Comparison of ENCODE assay signal across 15 mouse cellular contexts in genomic region chr1:85922127-85922864, GRCm38 (mm10). TPM values are rescaled to one million over a fixed set of nuclear protein-coding genes. Genes with fewer than 3 reads are reported as not detected.
DNase-seq lines count a peak whose midpoint lies in the region; ATAC-seq lines count a peak whose summit lies in the region.
"Had no signal": no experiment of that assay in that cellular context is flagged by ENCODE, and none has a peak within 500 bp of the region (broad histone marks: within the 10 kb centered on the region; RNA-seq: fewer than 3 reads in every experiment).

No protein-coding gene starts in this region.

- H3K27ac ChIP-seq in forebrain, embryonic 12.5 days: 0 out of 2 replicates have a peak overlapping the region, but pooled peaks have one; percentile 31
- H3K27ac ChIP-seq in forebrain, embryonic 11.5 days (ENCODE audit: low read depth, low read length): no peak overlapping the region
- peak overlapping the region; percentile 35 for H3K27ac ChIP-seq in forebrain, embryonic 15.5 days (replicated peaks)
- H3K27ac ChIP-seq in neural tube, embryonic 14.5 days (ENCODE audit: low read depth, low read length): peak overlapping the region; percentile 39; the same call in 1 of the 2 replicates
- H3K27ac ChIP-seq: embryonic facial prominence, embryonic 12.5 days; heart, adult 2 months; liver, embryonic 13.5 days had no signal

- no peak overlapping the region for H3K9ac ChIP-seq in forebrain, embryonic 12.5 days
- H3K9ac ChIP-seq in forebrain, embryonic 11.5 days (ENCODE audit: low read length): no peak overlapping the region
- no peak overlapping the region for H3K9ac ChIP-seq in forebrain, embryonic 15.5 days (replicated peaks)
- H3K9ac ChIP-seq in neural tube, embryonic 14.5 days (replicated peaks; ENCODE audit: low read depth, low read length): no peak overlapping the region
- H3K9ac ChIP-seq: embryonic facial prominence, embryonic 12.5 days; liver, embryonic 13.5 days had no signal

- DNase-seq in forebrain, embryonic 11.5 days (ENCODE audit: low spot score): no peak
- peak; percentile 14 for DNase-seq in lung, postnatal 14 days
- no peak for DNase-seq in lung, postnatal 36 days
- DNase-seq in adrenal gland, postnatal 4 days (ENCODE audit: low spot score in 2 of 2): no peak
- DNase-seq in kidney, postnatal 4 days: no peak
- DNase-seq: adrenal gland, postnatal 36 days; heart, adult 2 months; heart, postnatal 14 days; kidney, adult 11 months; liver, embryonic 13.5 days had no signal

- no peaks in the 10 kb centered on the region for H3K9me3 ChIP-seq in forebrain, embryonic 12.5 days
- no peaks in the 10 kb centered on the region for H3K9me3 ChIP-seq in forebrain, embryonic 11.5 days (ENCODE audit: control insufficient read depth, low read length)
- H3K9me3 ChIP-seq in forebrain, embryonic 15.5 days: no peaks in the 10 kb centered on the region
- no peaks in the 10 kb centered on the region for H3K9me3 ChIP-seq in neural tube, embryonic 14.5 days (ENCODE audit: control insufficient read depth, low read length)
- H3K9me3 ChIP-seq: embryonic facial prominence, embryonic 12.5 days; liver, embryonic 13.5 days had no signal

- ATAC-seq in forebrain, embryonic 12.5 days (ENCODE audit: low FRiP score): no peak
- ATAC-seq in forebrain, embryonic 11.5 days (replicated peaks; ENCODE audit: low FRiP score): no peak
- peak; percentile 51; the same call in 1 of the 2 replicates for ATAC-seq in forebrain, embryonic 15.5 days (replicated peaks)
- ATAC-seq in neural tube, embryonic 14.5 days (ENCODE audit: low read depth): peak; percentile 39; the same call in 1 of the 2 replicates

- no peak overlapping the region for H3K4me2 ChIP-seq in forebrain, embryonic 12.5 days
- no peak overlapping the region for H3K4me2 ChIP-seq in forebrain, embryonic 11.5 days (ENCODE audit: low read depth, low read length, severe bottlenecking)
- no peak overlapping the region for H3K4me2 ChIP-seq in forebrain, embryonic 15.5 days (replicated peaks)
- H3K4me2 ChIP-seq in neural tube, embryonic 14.5 days (ENCODE audit: low read depth, low read length): no peak overlapping the region
- H3K4me2 ChIP-seq: embryonic facial prominence, embryonic 12.5 days; liver, embryonic 13.5 days had no signal

- H3K27me3 ChIP-seq in forebrain, embryonic 12.5 days: no peaks in the 10 kb centered on the region
- no peaks in the 10 kb centered on the region for H3K27me3 ChIP-seq in forebrain, embryonic 11.5 days (ENCODE audit: control insufficient read depth, insufficient read depth, low read length)
- no peaks in the 10 kb centered on the region for H3K27me3 ChIP-seq in forebrain, embryonic 15.5 days
- H3K27me3 ChIP-seq in neural tube, embryonic 14.5 days (ENCODE audit: control insufficient read depth, insufficient read depth, low read length): no peaks in the 10 kb centered on the region
- H3K27me3 ChIP-seq: embryonic facial prominence, embryonic 12.5 days; liver, embryonic 13.5 days had no signal

- H3K36me3 ChIP-seq in forebrain, embryonic 12.5 days (replicated peaks): no peaks in the 10 kb centered on the region
- no peaks in the 10 kb centered on the region for H3K36me3 ChIP-seq in forebrain, embryonic 11.5 days (ENCODE audit: control insufficient read depth, insufficient read depth, low read length)
- H3K36me3 ChIP-seq in forebrain, embryonic 15.5 days: no peaks in the 10 kb centered on the region
- H3K36me3 ChIP-seq in neural tube, embryonic 14.5 days (ENCODE audit: control insufficient read depth, insufficient read depth, low read length): no peaks in the 10 kb centered on the region
- H3K36me3 ChIP-seq: embryonic facial prominence, embryonic 12.5 days; liver, embryonic 13.5 days had no signal

- 62% methylated on average over 7 of the region's 7 CpGs for WGBS in forebrain, embryonic 12.5 days
- WGBS in forebrain, embryonic 11.5 days: 70% methylated on average over 7 of the region's 7 CpGs
- WGBS in forebrain, embryonic 15.5 days: 49% methylated on average over 7 of the region's 7 CpGs
- WGBS in neural tube, embryonic 14.5 days: 56% methylated on average over 7 of the region's 7 CpGs

- H3K4me3 ChIP-seq in forebrain, embryonic 12.5 days (replicated peaks): no peak overlapping the region
- no peak overlapping the region for H3K4me3 ChIP-seq in forebrain, embryonic 11.5 days (ENCODE audit: low read depth, low read length)
- no peak overlapping the region for H3K4me3 ChIP-seq in forebrain, embryonic 15.5 days
- H3K4me3 ChIP-seq in neural tube, embryonic 14.5 days (ENCODE audit: low read depth, low read length): no peak overlapping the region
- H3K4me3 ChIP-seq: embryonic facial prominence, embryonic 12.5 days; heart, adult 2 months; liver, embryonic 13.5 days had no signal

- H3K4me1 ChIP-seq in forebrain, embryonic 12.5 days: peaks cover 16% of the 10 kb centered on the region
- peaks cover 4% of the 10 kb centered on the region for H3K4me1 ChIP-seq in forebrain, embryonic 11.5 days (replicated peaks; ENCODE audit: control insufficient read depth, insufficient read depth, low read length)
- H3K4me1 ChIP-seq in forebrain, embryonic 15.5 days: peaks cover 20% of the 10 kb centered on the region
- H3K4me1 ChIP-seq in neural tube, embryonic 14.5 days (ENCODE audit: control insufficient read depth, insufficient read depth, low read length): peaks cover 3% of the 10 kb centered on the region

RNA-seq across cellular contexts. Expression of gene 4933407L21Rik, which starts 6.0 kb away (rescaled TPM):
- 2.4 and 3.7 TPM in 2 replicates for polyA plus RNA-seq in forebrain, embryonic 12.5 days (2016; fragmentation: Nextera tagmentation; extraction: Ambion mirVana)
- polyA plus RNA-seq in forebrain, embryonic 11.5 days (2014; fragmentation: Nextera tagmentation; extraction: Ambion mirVana): 0.60 and 1.1 TPM in 2 replicates
- 4.4 and 4.6 TPM in 2 replicates for polyA plus RNA-seq in forebrain, embryonic 15.5 days (2015; fragmentation: Nextera tagmentation; extraction: Ambion mirVana)
- 6.5 and 6.9 TPM in 2 replicates for polyA plus RNA-seq in neural tube, embryonic 14.5 days (2014; fragmentation: Nextera tagmentation; extraction: Ambion mirVana)
- 1 to 10 TPM in 1 of 2 experiments, under 1 TPM in 1; 0.45 to 1.1 TPM for total RNA-seq in adrenal gland, postnatal 4 days (2021)
- total RNA-seq: adrenal gland, postnatal 36 days; heart, adult 2 months; heart, postnatal 14 days; megakaryocyte progenitor cell, adult 5-6 weeks had no signal
- polyA plus RNA-seq: heart, adult 2 months; liver, embryonic 13.5 days had no signal

RNA-seq across cellular contexts. Expression of gene Itm2c, which starts 28.2 kb away (rescaled TPM):
- 116 and 119 TPM in 2 replicates for polyA plus RNA-seq in forebrain, embryonic 12.5 days (2016; fragmentation: Nextera tagmentation; extraction: Ambion mirVana)
- polyA plus RNA-seq in forebrain, embryonic 11.5 days (2014; fragmentation: Nextera tagmentation; extraction: Ambion mirVana): 65.3 and 74.7 TPM in 2 replicates
- 148 and 160 TPM in 2 replicates for polyA plus RNA-seq in forebrain, embryonic 15.5 days (2015; fragmentation: Nextera tagmentation; extraction: Ambion mirVana)
- 93.2 and 105 TPM in 2 replicates for polyA plus RNA-seq in neural tube, embryonic 14.5 days (2014; fragmentation: Nextera tagmentation; extraction: Ambion mirVana)
- total RNA-seq in adrenal gland, postnatal 4 days (2021): 100 to 1,000 TPM; 412 to 422 TPM

RNA-seq across cellular contexts. Expression of gene Gpr55, which starts 38.5 kb away (rescaled TPM):
- polyA plus RNA-seq in forebrain, embryonic 12.5 days (2016; fragmentation: Nextera tagmentation; extraction: Ambion mirVana): 0.05 TPM in 1 of 2 replicates, not detected in the other
- not detected in 2 replicates for polyA plus RNA-seq in forebrain, embryonic 11.5 days (2014; fragmentation: Nextera tagmentation; extraction: Ambion mirVana)
- 0.15 and 0.17 TPM in 2 replicates for polyA plus RNA-seq in forebrain, embryonic 15.5 days (2015; fragmentation: Nextera tagmentation; extraction: Ambion mirVana)
- 0.13 and 0.14 TPM in 2 replicates for polyA plus RNA-seq in neural tube, embryonic 14.5 days (2014; fragmentation: Nextera tagmentation; extraction: Ambion mirVana)
- under 1 TPM; 0.59 to 0.73 TPM for total RNA-seq in adrenal gland, postnatal 4 days (2021)
- total RNA-seq: heart, adult 2 months; heart, postnatal 14 days; megakaryocyte progenitor cell, adult 5-6 weeks had no signal
- polyA plus RNA-seq: heart, adult 2 months had no signal

Comparison
In these comparisons a context has a peak if more than half of its experiments do, and no peak if none do; other contexts are left out.
1. ATAC-seq: peak in forebrain, embryonic 15.5 days (single experiment) and neural tube, embryonic 14.5 days (single experiment); none in forebrain, embryonic 12.5 days (single experiment) and forebrain, embryonic 11.5 days (single experiment).